Mouse (Mus musculus): Measurements from ENCODE around the gene Arfip1.

The Arfip1 gene

GRCm38 (mm10) chr3:84460499-84460898 is 121.9 kb downstream of the Arfip1 start:
- no peak for DNase-seq (ENCODE audit: low read depth, low spot score)

GRCm38 (mm10) chr3:84455733-84456417 is 126.5 kb downstream of the Arfip1 start:
- DNase-seq (ENCODE audit: low read depth, low spot score) = no peak

GRCm38 (mm10) chr3:84450651-84451050 is 131.8 kb downstream of the Arfip1 start:
- no peak for DNase-seq (ENCODE audit: low read depth, low spot score)

GRCm38 (mm10) chr3:84449015-84449414 is 133.4 kb downstream of the Arfip1 start:
- no peak for DNase-seq (ENCODE audit: low read depth, low spot score)

GRCm38 (mm10) chr3:84447803-84448202 is 134.6 kb downstream of the Arfip1 start:
- DNase-seq (ENCODE audit: low read depth, low spot score) = no peak
